Mouse (Mus musculus): ENCODE measurements around the gene Pde1b. TPM values are rescaled to one million over a fixed set of nuclear protein-coding genes. Genes with fewer than 3 reads are reported as not detected.

Pde1b gene
- 26.8 and 30.8 TPM in 2 replicates for polyA plus RNA-seq (2012; rRNA removed)

GRCm38 (mm10) chr15:103502435-103503250, at the start of gene Pde1b:
Gene Pde1b (plus strand): TSS chr15:103503034.

GRCm38 (mm10) chr15:103453551-103454218, 49.1 kb upstream of the Pde1b start, which contains the start of gene Nckap1l:
Gene Nckap1l (plus strand): TSS chr15:103453794.

GRCm38 (mm10) chr15:103537822-103538213, 35.0 kb downstream of the Pde1b start, which contains the start of gene Ppp1r1a:
Gene Ppp1r1a (minus strand): TSS chr15:103538003.

GRCm38 (mm10) chr15:103564981-103565380, 62.1 kb downstream of the Pde1b start, which contains the start of gene Glycam1:
Gene Glycam1 (minus strand): TSS chr15:103565081.

Other genes starting within 250 kb of the Pde1b start
- gene Nfe2, start 244.6 kb upstream of the Pde1b start, polyA plus RNA-seq (2012; rRNA removed) = 7.1 and 11.3 TPM in 2 replicates
- gene Copz1, start 230.3 kb upstream of the Pde1b start, polyA plus RNA-seq (2012; rRNA removed) = 176 and 188 TPM in 2 replicates
- gene Gpr84, start 192.4 kb upstream of the Pde1b start, polyA plus RNA-seq (2012; rRNA removed) = 0.07 and 0.24 TPM in 2 replicates
- 18.0 and 22.2 TPM in 2 replicates for gene Zfp385a, start 162.9 kb upstream of the Pde1b start, polyA plus RNA-seq (2012; rRNA removed)
- 14.7 and 28.5 TPM in 2 replicates for gene Itga5, start 136.3 kb upstream of the Pde1b start, polyA plus RNA-seq (2012; rRNA removed)
- 0.28 and 0.57 TPM in 2 replicates for gene Gtsf1, start 72.6 kb upstream of the Pde1b start, polyA plus RNA-seq (2012; rRNA removed)
- 0.19 and 0.20 TPM in 2 replicates for gene Gtsf2, start 54.6 kb upstream of the Pde1b start, polyA plus RNA-seq (2012; rRNA removed)
- 2.1 and 2.9 TPM in 2 replicates for gene Nckap1l, start 49.2 kb upstream of the Pde1b start, polyA plus RNA-seq (2012; rRNA removed)
- 21.5 and 33.8 TPM in 2 replicates for gene Ppp1r1a, start 35.0 kb downstream of the Pde1b start, polyA plus RNA-seq (2012; rRNA removed)
- not detected in 2 replicates for gene Glycam1, start 62.0 kb downstream of the Pde1b start, polyA plus RNA-seq (2012; rRNA removed)

All from central nervous system, embryonic 11.5 days (tissue).